Mouse (Mus musculus) ES-E14 (cell line): Measurements from ENCODE around the gene Tescl.

Experiments
- CHD2 ChIP-seq: IDR thresholded peaks from 2 replicates; pipeline ENCODE4 v1.6.1; 2014; ENCODE audit warnings: mild to moderate bottlenecking, low read depth, low read length, inconsistent platforms
- HCFC1 ChIP-seq: IDR thresholded peaks from 2 replicates; pipeline ENCODE4 v1.6.1; 2012; ENCODE audit warnings: low read length, inconsistent platforms, borderline replicate concordance; ENCODE audit not compliant: insufficient read depth
- MAFK ChIP-seq: IDR thresholded peaks from 2 replicates; pipeline ENCODE4 v1.6.1; 2014; ENCODE audit warnings: mild to moderate bottlenecking, low read depth, low read length, inconsistent platforms; ENCODE audit not compliant: insufficient read depth

GRCm38 (mm10) chr7:24326273-24327135, 7.2 kb downstream of the Tescl start:
- TF ChIP-seq MAFK (no peak), HCFC1 (no peak), CHD2 (no peak)
